Comparison of ENCODE assay signal across 22 mouse cellular contexts in the genomic region with DNA sequence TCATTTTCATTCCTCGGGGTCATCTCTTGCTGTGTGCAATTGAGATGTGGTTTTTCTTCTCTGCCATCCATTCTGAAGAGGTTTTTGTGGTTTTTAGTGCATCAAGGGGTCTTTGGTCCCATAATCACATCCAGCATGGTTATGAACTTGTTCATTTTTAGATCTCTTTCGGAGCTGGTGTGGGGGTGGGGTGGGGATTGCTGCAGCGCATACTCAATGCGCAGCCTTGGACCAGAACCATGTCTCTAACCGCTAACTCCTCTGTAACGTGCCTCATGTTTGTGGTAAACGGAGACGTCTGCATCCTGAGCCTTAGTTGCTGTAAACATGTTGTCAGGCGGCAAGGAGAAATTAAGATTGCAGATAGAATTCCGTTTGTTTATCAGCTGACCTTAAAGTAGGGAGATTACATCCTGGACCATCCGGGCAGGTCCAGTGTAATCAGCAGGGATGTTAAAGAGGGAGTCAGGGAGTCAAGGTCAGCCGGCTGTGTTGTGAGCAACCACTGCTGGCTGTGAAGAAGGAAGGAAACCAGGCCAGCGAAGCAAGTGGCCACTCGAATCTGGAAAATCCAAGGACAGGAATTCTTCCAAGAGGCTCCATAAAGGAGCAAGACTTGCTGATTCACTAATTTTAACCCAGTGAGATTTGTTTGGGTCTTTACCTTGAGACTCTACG. TPM values are rescaled to one million over a fixed set of nuclear protein-coding genes. Genes with fewer than 3 reads are reported as not detected.
DNase-seq lines count a peak whose midpoint lies in the region; ATAC-seq lines count a peak whose summit lies in the region.
"Had no signal": no experiment of that assay in that cellular context is flagged by ENCODE, and none has a peak within 500 bp of the region (broad histone marks: within the 10 kb centered on the region; RNA-seq: fewer than 3 reads in every experiment).

No protein-coding gene starts in this region.

- H3K4me1 ChIP-seq in heart, embryonic 13.5 days: peaks cover 68% of the 10 kb centered on the region
- H3K4me1 ChIP-seq in hindbrain, embryonic 10.5 days (replicated peaks): peaks cover 5% of the 10 kb centered on the region

- H3K4me2 ChIP-seq in heart, embryonic 13.5 days: no peak overlapping the region
- H3K4me2 ChIP-seq: hindbrain, embryonic 15.5 days; liver, embryonic 11.5 days; lung, embryonic 15.5 days had no signal

- no peaks in the 10 kb centered on the region for H3K27me3 ChIP-seq in heart, embryonic 13.5 days (replicated peaks)
- no peaks in the 10 kb centered on the region for H3K27me3 ChIP-seq in hindbrain, embryonic 10.5 days (ENCODE audit: insufficient read depth, poor library complexity, severe bottlenecking)
- H3K27me3 ChIP-seq: hindbrain, embryonic 15.5 days; lung, embryonic 15.5 days had no signal

- H3K4me3 ChIP-seq in heart, embryonic 13.5 days: no peak overlapping the region
- no peak overlapping the region for H3K4me3 ChIP-seq in hindbrain, embryonic 10.5 days
- H3K4me3 ChIP-seq: erythroblast, embryonic 14.5 days; hindbrain, embryonic 15.5 days; left cerebral cortex, adult 2 months; limb, embryonic 10.5 days; lung, embryonic 15.5 days; megakaryocyte, embryonic 14.5 days had no signal

- no peaks in the 10 kb centered on the region for H3K36me3 ChIP-seq in heart, embryonic 13.5 days
- no peaks in the 10 kb centered on the region for H3K36me3 ChIP-seq in hindbrain, embryonic 10.5 days
- H3K36me3 ChIP-seq: hindbrain, embryonic 15.5 days; limb, embryonic 10.5 days; lung, embryonic 15.5 days had no signal

- peak overlapping the region; percentile 70 for H3K27ac ChIP-seq in heart, embryonic 13.5 days (replicated peaks)
- no peak overlapping the region for H3K27ac ChIP-seq in hindbrain, embryonic 10.5 days
- H3K27ac ChIP-seq: hindbrain, embryonic 15.5 days; left cerebral cortex, adult 2 months; limb, embryonic 10.5 days; lung, embryonic 15.5 days had no signal

- no peaks in the 10 kb centered on the region for H3K9me3 ChIP-seq in heart, embryonic 13.5 days
- H3K9me3 ChIP-seq in hindbrain, embryonic 10.5 days: no peaks in the 10 kb centered on the region
- H3K9me3 ChIP-seq: hindbrain, embryonic 15.5 days; limb, embryonic 10.5 days; lung, embryonic 15.5 days; megakaryocyte, embryonic 14.5 days had no signal

- no peak for ATAC-seq in heart, embryonic 13.5 days (ENCODE audit: extremely low read depth, insufficient number of reproducible peaks, low FRiP score, low TSS enrichment)
- ATAC-seq: CD4-positive, CD25-positive, alpha-beta regulatory T cell, adult 4 months; forebrain, embryonic 14.5 days had no signal

- H3K9ac ChIP-seq in heart, embryonic 13.5 days: 0 out of 2 replicates have a peak overlapping the region, but pooled peaks have one; percentile 44
- H3K9ac ChIP-seq: hindbrain, embryonic 15.5 days; lung, embryonic 15.5 days had no signal

- WGBS in heart, embryonic 13.5 days: 45% methylated on average over 15 of the region's 15 CpGs
- whole genome bisulfite sequencing in hindbrain, embryonic 10.5 days: 85% methylated on average over 15 of the region's 15 CpGs

- DNase-seq in adrenal gland, adult (ENCODE audit: inconsistent age in 2 of 2, low spot score in 1 of 2): peak; percentile 50 to 70
- DNase-seq in adrenal gland, adult 18-20 months (ENCODE audit: low spot score in 2 of 2): no peak
- no peak for DNase-seq in heart, adult 11 months
- DNase-seq in lung, postnatal 10 days: peak; percentile 14
- no peak for DNase-seq in lung, postnatal 14 days
- peak; percentile 72 for DNase-seq in testis, postnatal 14 days (ENCODE audit: low spot score)
- DNase-seq in hindbrain, embryonic 10.5 days (ENCODE audit: low spot score): no peak
- DNase-seq: cerebellum, adult 9-11 months; kidney, adult 8-10 months; kidney, postnatal 25 days; right cerebral cortex, postnatal 14 days; thymus, postnatal 25 days had no signal

RNA-seq across cellular contexts. Expression of gene Stk11ip, which starts 4.5 kb away (rescaled TPM):
- 10 to 100 TPM; 12.6 to 19.5 TPM for total RNA-seq in adrenal gland, adult 18-20 months (2021)
- polyA plus RNA-seq in heart, embryonic 13.5 days (2015; fragmentation: Nextera tagmentation; extraction: Ambion mirVana): 11.3 and 12.6 TPM in 2 replicates
- 29.6 and 30.0 TPM in 2 replicates for polyA plus RNA-seq in hindbrain, embryonic 10.5 days (2016; fragmentation: Nextera tagmentation; extraction: Ambion mirVana)

RNA-seq across cellular contexts. Expression of gene Inha, which starts 10.0 kb away (rescaled TPM):
- 10 to 100 TPM; 18.2 to 29.6 TPM for total RNA-seq in adrenal gland, adult 18-20 months (2021)
- 5.5 and 6.0 TPM in 2 replicates for polyA plus RNA-seq in heart, embryonic 13.5 days (2015; fragmentation: Nextera tagmentation; extraction: Ambion mirVana)
- polyA plus RNA-seq in hindbrain, embryonic 10.5 days (2016; fragmentation: Nextera tagmentation; extraction: Ambion mirVana): 2.7 TPM in 2 replicates
- polyA plus RNA-seq: CD4-positive, CD25-positive, alpha-beta regulatory T cell, adult 4 months; erythroblast, embryonic 14.5 days had no signal

RNA-seq across cellular contexts. Expression of gene Obsl1, which starts 10.6 kb away (rescaled TPM):
- total RNA-seq in adrenal gland, adult 18-20 months (2021): 10 to 100 TPM; 48.9 to 54.4 TPM
- polyA plus RNA-seq in heart, embryonic 13.5 days (2015; fragmentation: Nextera tagmentation; extraction: Ambion mirVana): 91.0 and 93.0 TPM in 2 replicates
- 37.9 and 44.2 TPM in 2 replicates for polyA plus RNA-seq in hindbrain, embryonic 10.5 days (2016; fragmentation: Nextera tagmentation; extraction: Ambion mirVana)
- polyA plus RNA-seq: CD4-positive, CD25-positive, alpha-beta regulatory T cell, adult 4 months had no signal

RNA-seq across cellular contexts. Expression of gene Slc4a3, which starts 29.2 kb away (rescaled TPM):
- total RNA-seq in adrenal gland, adult 18-20 months (2021): 100 to 1,000 TPM in 1 of 2 experiments, 10 to 100 TPM in 1; 92.6 to 132 TPM
- 25.3 and 25.4 TPM in 2 replicates for polyA plus RNA-seq in heart, embryonic 13.5 days (2015; fragmentation: Nextera tagmentation; extraction: Ambion mirVana)
- polyA plus RNA-seq in hindbrain, embryonic 10.5 days (2016; fragmentation: Nextera tagmentation; extraction: Ambion mirVana): 13.2 and 19.8 TPM in 2 replicates
- polyA plus RNA-seq: CD4-positive, CD25-positive, alpha-beta regulatory T cell, adult 4 months; erythroblast, embryonic 14.5 days had no signal

RNA-seq across cellular contexts. Expression of gene Tmem198, which starts 37.5 kb away (rescaled TPM):
- total RNA-seq in adrenal gland, adult 18-20 months (2021): 1 to 10 TPM; 3.5 to 6.2 TPM
- polyA plus RNA-seq in heart, embryonic 13.5 days (2015; fragmentation: Nextera tagmentation; extraction: Ambion mirVana): 0.43 and 0.49 TPM in 2 replicates
- 8.6 and 20.4 TPM in 2 replicates for polyA plus RNA-seq in hindbrain, embryonic 10.5 days (2016; fragmentation: Nextera tagmentation; extraction: Ambion mirVana)
- polyA plus RNA-seq: CD4-positive, CD25-positive, alpha-beta regulatory T cell, adult 4 months had no signal

Comparison
In these comparisons a context has a peak if more than half of its experiments do, and no peak if none do; other contexts are left out.
1. DNase-seq: peak in adrenal gland, adult (2 of 2), lung, postnatal 10 days (single experiment) and testis, postnatal 14 days (single experiment); none in adrenal gland, adult 18-20 months (0 of 2), heart, adult 11 months (single experiment), lung, postnatal 14 days (single experiment) and hindbrain, embryonic 10.5 days (single experiment).